Mouse (Mus musculus) ES-CJ7 (cell line): Measurements from ENCODE around the gene Srsf1.

Source experiments
- DNase-seq: peaks from one replicate; pipeline ENCODE4 v3.0.0; 2011; ENCODE audit warnings: low read depth, low spot score

Srsf1 gene

GRCm38 (mm10) chr11:88046944-88047794 lies at the start of gene Srsf1:
Srsf1 (plus strand) TSS chr11:88047373.
- peak; percentile 98 for DNase-seq

- no peak for DNase-seq
Measured at GRCm38 (mm10) chr11:87999751-88000150, 47.4 kb upstream of the Srsf1 start.

- no peak for DNase-seq
Measured at GRCm38 (mm10) chr11:88002738-88003137, 44.4 kb upstream of the Srsf1 start.

- no peak for DNase-seq
Measured at GRCm38 (mm10) chr11:88004123-88004522, 43.0 kb upstream of the Srsf1 start.

GRCm38 (mm10) chr11:88008641-88009040 lies 38.5 kb upstream of the Srsf1 start:
- DNase-seq: no peak

- DNase-seq: peak; percentile 41
Measured at GRCm38 (mm10) chr11:88009542-88010190, 37.5 kb upstream of the Srsf1 start.

- DNase-seq: no peak
Measured at GRCm38 (mm10) chr11:88011208-88011913, 35.8 kb upstream of the Srsf1 start.

GRCm38 (mm10) chr11:88011914-88012419 lies 35.2 kb upstream of the Srsf1 start:
- no peak for DNase-seq

GRCm38 (mm10) chr11:88012621-88013244 lies 34.4 kb upstream of the Srsf1 start:
- DNase-seq: no peak

- peak; percentile 53 for DNase-seq
Measured at GRCm38 (mm10) chr11:88013632-88014031, 33.5 kb upstream of the Srsf1 start.

- no peak for DNase-seq
Measured at GRCm38 (mm10) chr11:88015161-88015560, 32.0 kb upstream of the Srsf1 start.

GRCm38 (mm10) chr11:88015795-88016194 lies 31.4 kb upstream of the Srsf1 start:
- peak; percentile 57 for DNase-seq

- no peak for DNase-seq
Measured at GRCm38 (mm10) chr11:88023933-88024332, 23.2 kb upstream of the Srsf1 start.

GRCm38 (mm10) chr11:88027391-88028035 lies 19.7 kb upstream of the Srsf1 start:
- peak; percentile 95 for DNase-seq

GRCm38 (mm10) chr11:88028193-88028684 lies 18.9 kb upstream of the Srsf1 start:
- peak; percentile 75 for DNase-seq

- DNase-seq: no peak
Measured at GRCm38 (mm10) chr11:88030219-88030618, 17.0 kb upstream of the Srsf1 start.

GRCm38 (mm10) chr11:88030836-88031235 lies 16.3 kb upstream of the Srsf1 start:
- no peak for DNase-seq

- peak; percentile 41 for DNase-seq
Measured at GRCm38 (mm10) chr11:88031753-88032152, 15.4 kb upstream of the Srsf1 start.

- DNase-seq: peak; percentile 56
Measured at GRCm38 (mm10) chr11:88035970-88036369, 11.2 kb upstream of the Srsf1 start.

- DNase-seq: no peak
Measured at GRCm38 (mm10) chr11:88036761-88037251, 10.4 kb upstream of the Srsf1 start.

GRCm38 (mm10) chr11:88037386-88037785 lies 9.8 kb upstream of the Srsf1 start:
- DNase-seq: peak; percentile 48
